Mouse (Mus musculus) inflammation-experienced regulatory T-cells, adult 16 weeks (primary cell): ENCODE results near the gene Cd160. TPM values are rescaled to one million over a fixed set of nuclear protein-coding genes. Genes with fewer than 3 reads are reported as not detected.

Experiments
- polyA plus RNA-seq: library from polyadenylated mRNA; unstranded; fragments of 100-300 nt; shearing (Covaris generic); gene quantifications from one replicate; pipeline ENCODE4 v1.2.1, GENCODE M21; 2017

The Cd160 gene
- 34.1 TPM for polyA plus RNA-seq

GRCm38 (mm10) chr3:96828984-96829383, at the start of gene Cd160, which contains the start of gene Pdzk1:
Cd160 (minus strand) TSS chr3:96829351.
Pdzk1 (plus strand) TSS chr3:96829284.

Other genes starting within 250 kb of the Cd160 start
- 25.2 TPM for gene Polr3gl, start 235.2 kb downstream of the Cd160 start, polyA plus RNA-seq
- gene Ankrd34a, start 232.7 kb downstream of the Cd160 start, polyA plus RNA-seq: not detected
- gene Lix1l, start 228.2 kb downstream of the Cd160 start, polyA plus RNA-seq: 0.84 TPM
- 270 TPM for gene Rbm8a, start 199.4 kb downstream of the Cd160 start, polyA plus RNA-seq
- gene Pex11b, start 194.0 kb downstream of the Cd160 start, polyA plus RNA-seq: 83.9 TPM
- gene Gm42957, start 193.9 kb downstream of the Cd160 start, polyA plus RNA-seq: 0.11 TPM
- 0.22 TPM for gene Itga10, start 183.8 kb downstream of the Cd160 start, polyA plus RNA-seq
- gene Ankrd35, start 159.2 kb downstream of the Cd160 start, polyA plus RNA-seq: 0.39 TPM
- gene Pias3, start 133.0 kb downstream of the Cd160 start, polyA plus RNA-seq: 29.6 TPM
- gene Nudt17, start 120.8 kb downstream of the Cd160 start, polyA plus RNA-seq: 1.7 TPM
- 75.6 TPM for gene Polr3c, start 101.7 kb downstream of the Cd160 start, polyA plus RNA-seq
- 57.4 TPM for gene Rnf115, start 101.7 kb downstream of the Cd160 start, polyA plus RNA-seq
- 0.33 TPM for gene Pdzk1, start 67 bp downstream of the Cd160 start, polyA plus RNA-seq
- 0.45 TPM for gene Gja5, start 75.3 kb upstream of the Cd160 start, polyA plus RNA-seq
- gene Gpr89, start 76.0 kb upstream of the Cd160 start, polyA plus RNA-seq: 40.4 TPM
- gene Gja8, start 96.7 kb upstream of the Cd160 start, polyA plus RNA-seq: not detected